Mouse (Mus musculus): Measurements from ENCODE around the gene Sult4a1.

Sult4a1 gene

DNA sequence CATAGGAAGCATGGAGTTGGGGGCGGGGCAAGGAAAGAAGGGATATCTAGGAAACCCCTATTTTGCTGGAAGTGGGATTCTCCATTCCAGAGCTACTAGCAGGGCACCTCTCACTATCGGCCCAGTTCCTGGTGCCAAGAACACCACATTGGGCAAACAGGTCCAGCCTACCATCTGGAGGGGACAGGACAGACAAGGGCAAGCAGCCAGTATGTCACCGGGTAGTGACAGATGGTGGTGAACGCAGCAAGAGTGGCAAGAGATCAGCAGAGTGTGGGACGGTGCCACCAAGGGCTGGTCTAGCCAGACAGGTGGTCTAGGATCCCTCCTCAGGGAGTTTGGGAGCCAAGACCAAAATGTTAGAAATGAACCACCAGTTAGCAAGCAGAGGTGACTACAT, 68.5 kb downstream of the Sult4a1 start:
- no peak for ATAC-seq (ENCODE audit: low TSS enrichment)

Data from frontal cortex, adult (tissue).